Mouse (Mus musculus): ENCODE results near the gene Acp1. TPM values are rescaled to one million over a fixed set of nuclear protein-coding genes. Genes with fewer than 3 reads are reported as not detected.

Acp1 gene
- 49.6 and 61.9 TPM in 2 replicates for total RNA-seq (2014; rRNA removed)
- 130 and 141 TPM in 2 replicates for polyA plus RNA-seq (2015; fragmentation: Nextera tagmentation; extraction: Ambion mirVana)

DNA sequence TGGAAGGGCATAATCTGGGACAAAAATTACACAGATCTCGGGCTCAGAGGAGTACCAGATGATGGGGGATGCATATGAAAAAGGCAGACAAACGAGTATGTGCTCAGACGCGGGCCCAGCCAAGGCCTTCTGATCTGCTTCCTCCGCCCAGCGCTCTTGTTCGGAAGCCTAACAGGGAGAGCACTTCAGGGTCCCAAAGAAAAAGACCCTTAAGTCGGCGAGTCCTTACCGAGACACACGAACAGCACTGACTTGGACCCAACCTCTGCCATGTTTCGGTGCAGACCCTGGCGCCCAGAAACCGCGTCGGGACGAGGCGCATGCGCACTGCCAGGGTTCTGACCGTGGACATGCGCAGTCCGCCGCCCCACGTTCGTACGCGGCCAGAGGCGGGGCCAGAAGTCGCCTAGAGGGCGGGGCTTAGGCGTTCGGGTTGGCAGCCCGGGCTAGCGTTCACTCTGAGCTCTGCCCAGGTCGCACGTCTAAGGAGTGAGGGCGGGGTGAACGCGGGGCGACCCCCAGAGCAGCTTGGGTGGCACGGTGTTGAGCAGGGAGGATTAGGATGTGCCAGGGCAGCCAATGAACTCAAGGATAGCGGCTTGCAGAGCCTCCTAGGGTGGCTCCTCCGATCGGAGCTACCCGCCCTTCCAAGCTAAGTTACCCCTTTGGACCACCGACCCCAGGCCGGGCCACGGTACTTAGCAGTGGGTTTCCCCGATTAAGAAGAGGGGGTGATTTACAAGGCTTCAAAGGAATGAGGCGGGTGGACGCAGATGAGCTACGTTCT is at the start of gene Acp1, which contains the start of gene Sh3yl1:
Gene Acp1 (minus strand): TSS at position 329 of the 787 bp plus-strand sequence.
Gene Sh3yl1 (plus strand): TSS at position 408 of the 787 bp plus-strand sequence.
- peak; percentile 96 for ATAC-seq
- TF ChIP-seq CTCF (IDR thresholded peaks at IDR 0.05; ENCODE audit: low read depth), result no peak

DNA sequence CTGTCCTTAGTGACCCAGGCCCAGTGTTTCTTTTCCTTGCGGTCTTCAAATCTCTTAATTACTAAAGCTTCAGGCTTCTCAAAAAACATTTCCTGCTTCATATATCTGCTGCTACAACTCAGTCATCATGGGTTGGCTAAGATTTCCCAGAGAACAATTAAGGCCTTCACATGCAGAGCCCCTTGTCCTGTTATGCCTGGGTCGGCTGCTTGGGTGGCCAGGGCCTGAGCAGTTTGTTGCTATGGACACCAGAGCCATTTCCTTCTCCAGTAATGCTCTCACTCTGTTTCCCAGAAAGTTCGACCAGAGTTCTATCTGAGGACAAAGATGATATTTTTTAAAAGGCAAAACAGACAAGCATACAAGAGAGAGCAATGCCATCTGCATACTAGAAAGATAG is 32.8 kb upstream of the Acp1 start:
- ATAC-seq (no peak), DNase-seq (no peak)
- H3K27ac ChIP-seq (ENCODE audit: low read depth, low read length), result no peak overlapping the region
- no peak overlapping the region for H3K4me3 ChIP-seq (ENCODE audit: low read depth, low read length)
- no peak overlapping the region for H3K9ac ChIP-seq
- no peak for TF ChIP-seq CTCF (IDR thresholded peaks at IDR 0.05; ENCODE audit: low read depth)
- peaks cover 26% of the 10 kb centered on the region for H3K36me3 ChIP-seq (ENCODE audit: insufficient read depth)
- WGBS, result 60% methylated on average over 3 of the region's 3 CpGs
- H3K4me2 ChIP-seq (ENCODE audit: low read depth), result no peak overlapping the region
- no peaks in the 10 kb centered on the region for H3K9me3 ChIP-seq (ENCODE audit: low read length)
- no peaks in the 10 kb centered on the region for H3K4me1 ChIP-seq (ENCODE audit: insufficient read depth)
- H3K27me3 ChIP-seq (ENCODE audit: insufficient read depth, low read length), result no peaks in the 10 kb centered on the region

More for the DNA sequence above, at the start of gene Acp1, which contains the start of gene Sh3yl1:
- Histone ChIP-seq H3K9ac (peak within 1 kb of the TSS; percentile 82), H3K36me3 (ENCODE audit: insufficient read depth) (no peaks in the 10 kb centered on the region), H3K4me2 (ENCODE audit: low read depth) (peak within 1 kb of the TSS; percentile 82), H3K9me3 (ENCODE audit: low read length) (no peaks in the 10 kb centered on the region), H3K4me3 (ENCODE audit: low read depth, low read length) (peak within 1 kb of the TSS; percentile 87), H3K27ac (ENCODE audit: low read depth, low read length) (peak within 1 kb of the TSS; percentile 68), H3K4me1 (ENCODE audit: insufficient read depth) (peaks cover 18% of the 10 kb centered on the region), H3K27me3 (ENCODE audit: insufficient read depth, low read length) (no peaks in the 10 kb centered on the region)
- DNase-seq, result peak; percentile 97
- WGBS, result 2% methylated on average over 52 of the region's 52 CpGs

DNA sequence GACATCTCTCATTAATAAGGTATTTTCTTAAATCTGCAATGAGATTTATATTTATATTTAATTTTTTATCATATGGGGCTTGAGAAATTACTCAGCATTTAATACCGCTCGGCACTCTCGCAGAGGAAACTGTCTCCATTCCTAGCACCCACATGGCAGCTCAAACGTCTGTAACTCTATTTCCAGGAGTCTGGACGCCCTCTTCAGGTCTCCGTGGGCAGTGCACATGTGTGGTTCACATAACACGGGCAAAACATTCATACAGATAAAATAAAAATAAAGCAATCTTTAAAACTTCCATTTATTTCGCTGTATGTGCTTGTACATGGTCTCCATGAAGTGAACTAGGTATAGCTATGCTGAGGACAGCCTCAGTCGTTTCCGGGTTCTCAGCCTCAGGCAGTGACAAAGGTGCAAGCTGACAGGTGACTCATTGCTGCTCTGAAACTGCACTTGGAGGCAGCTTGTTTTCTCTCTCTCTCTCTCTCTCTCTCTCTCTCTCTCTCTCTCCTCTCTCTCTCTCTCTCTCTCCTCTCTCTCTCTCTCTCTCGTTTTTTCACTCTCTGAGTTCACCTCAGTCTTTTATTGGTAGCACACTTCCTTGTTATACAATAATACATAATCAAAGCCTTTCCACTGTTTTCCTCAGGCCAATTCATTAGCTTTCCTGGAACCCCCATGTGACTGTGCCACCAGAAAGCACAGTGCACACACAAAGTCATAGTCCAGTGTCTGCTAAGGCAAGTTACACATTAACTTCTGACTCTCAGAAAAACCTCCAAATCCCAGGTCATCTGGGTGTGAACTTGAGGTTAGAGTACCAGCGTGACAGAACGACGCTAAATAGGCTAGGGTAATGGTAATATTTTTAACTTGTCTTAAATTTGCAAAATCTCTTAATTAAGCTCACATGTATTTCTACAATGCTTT is 31.9 kb upstream of the Acp1 start:
- no peaks in the 10 kb centered on the region for H3K27me3 ChIP-seq (ENCODE audit: insufficient read depth, low read length)
- H3K36me3 ChIP-seq (ENCODE audit: insufficient read depth), result peaks cover 26% of the 10 kb centered on the region
- no peak overlapping the region for H3K4me3 ChIP-seq (ENCODE audit: low read depth, low read length)
- H3K4me1 ChIP-seq (ENCODE audit: insufficient read depth), result no peaks in the 10 kb centered on the region
- DNase-seq (no peak), ATAC-seq (no peak)
- no peak overlapping the region for H3K4me2 ChIP-seq (ENCODE audit: low read depth)
- H3K27ac ChIP-seq (ENCODE audit: low read depth, low read length), result no peak overlapping the region
- no peaks in the 10 kb centered on the region for H3K9me3 ChIP-seq (ENCODE audit: low read length)
- no peak for TF ChIP-seq CTCF (IDR thresholded peaks at IDR 0.05; ENCODE audit: low read depth)
- H3K9ac ChIP-seq, result no peak overlapping the region
- 90% methylated on average over 14 of the region's 14 CpGs for WGBS

DNA sequence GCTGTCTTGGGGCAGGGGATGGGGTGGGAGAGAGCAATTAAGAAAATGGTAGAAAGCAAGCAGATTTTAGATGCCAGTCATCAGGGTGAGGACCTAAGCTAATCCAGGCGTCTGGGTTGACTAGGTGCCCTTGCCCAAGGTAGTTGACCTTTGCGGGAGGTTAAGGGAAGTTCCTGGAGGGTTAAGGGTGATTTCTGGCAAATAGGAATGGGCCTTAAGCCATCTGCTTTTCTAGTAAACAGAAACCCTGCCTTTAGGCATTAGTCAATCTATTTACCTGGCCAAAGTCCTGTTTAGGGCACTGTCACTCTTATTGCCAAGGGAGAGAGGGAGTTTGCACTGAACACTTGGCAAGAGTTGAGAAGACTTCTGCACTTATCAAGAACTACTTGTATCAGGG is 25.5 kb upstream of the Acp1 start:
- H3K4me3 ChIP-seq (ENCODE audit: low read depth, low read length), result no peak overlapping the region
- DNase-seq, result no peak
- TF ChIP-seq CTCF (IDR thresholded peaks at IDR 0.05; ENCODE audit: low read depth), result no peak
- H3K36me3 ChIP-seq (ENCODE audit: insufficient read depth), result peaks cover 11% of the 10 kb centered on the region
- no peaks in the 10 kb centered on the region for H3K4me1 ChIP-seq (ENCODE audit: insufficient read depth)
- no peak for ATAC-seq
- no peak overlapping the region for H3K27ac ChIP-seq (ENCODE audit: low read depth, low read length)
- H3K27me3 ChIP-seq (ENCODE audit: insufficient read depth, low read length), result no peaks in the 10 kb centered on the region
- 85% methylated on average over 2 of the region's 2 CpGs for WGBS
- no peak overlapping the region for H3K4me2 ChIP-seq (ENCODE audit: low read depth)
- H3K9me3 ChIP-seq (ENCODE audit: low read length), result no peaks in the 10 kb centered on the region
- no peak overlapping the region for H3K9ac ChIP-seq

GRCm38 (mm10) chr12:30933299-30933698 is 21.9 kb upstream of the Acp1 start:
- H3K27me3 ChIP-seq (ENCODE audit: insufficient read depth, low read length), result no peaks in the 10 kb centered on the region
- H3K4me2 ChIP-seq (ENCODE audit: low read depth), result no peak overlapping the region
- WGBS, result 83% methylated on average over 2 of the region's 2 CpGs
- DNase-seq, result no peak
- H3K4me3 ChIP-seq (ENCODE audit: low read depth, low read length), result no peak overlapping the region
- no peaks in the 10 kb centered on the region for H3K4me1 ChIP-seq (ENCODE audit: insufficient read depth)
- H3K27ac ChIP-seq (ENCODE audit: low read depth, low read length), result no peak overlapping the region
- no peak for TF ChIP-seq CTCF (IDR thresholded peaks at IDR 0.05; ENCODE audit: low read depth)
- no peaks in the 10 kb centered on the region for H3K36me3 ChIP-seq (ENCODE audit: insufficient read depth)
- no peak for ATAC-seq
- no peak overlapping the region for H3K9ac ChIP-seq
- H3K9me3 ChIP-seq (ENCODE audit: low read length), result no peaks in the 10 kb centered on the region

- TF ChIP-seq CTCF (IDR thresholded peaks at IDR 0.05; ENCODE audit: low read depth), result no peak
- WGBS, result 90% methylated on average over 6 of the region's 6 CpGs
Observed at GRCm38 (mm10) chr12:30928182-30928581, 16.8 kb upstream of the Acp1 start.

More at GRCm38 (mm10) chr12:30928182-30928581, 16.8 kb upstream of the Acp1 start:
- Histone ChIP-seq H3K4me2 (ENCODE audit: low read depth) (no peak overlapping the region), H3K27me3 (ENCODE audit: insufficient read depth, low read length) (no peaks in the 10 kb centered on the region), H3K9me3 (ENCODE audit: low read length) (no peaks in the 10 kb centered on the region), H3K27ac (ENCODE audit: low read depth, low read length) (no peak overlapping the region), H3K9ac (no peak overlapping the region), H3K36me3 (ENCODE audit: insufficient read depth) (peaks cover 10% of the 10 kb centered on the region; the same call in 1 of the 2 replicates), H3K4me1 (ENCODE audit: insufficient read depth) (no peaks in the 10 kb centered on the region), H3K4me3 (ENCODE audit: low read depth, low read length) (no peak overlapping the region)
- DNase-seq, result no peak
- ATAC-seq, result no peak
